Mouse (Mus musculus): ENCODE data around the gene Kcnk13.

DNA sequence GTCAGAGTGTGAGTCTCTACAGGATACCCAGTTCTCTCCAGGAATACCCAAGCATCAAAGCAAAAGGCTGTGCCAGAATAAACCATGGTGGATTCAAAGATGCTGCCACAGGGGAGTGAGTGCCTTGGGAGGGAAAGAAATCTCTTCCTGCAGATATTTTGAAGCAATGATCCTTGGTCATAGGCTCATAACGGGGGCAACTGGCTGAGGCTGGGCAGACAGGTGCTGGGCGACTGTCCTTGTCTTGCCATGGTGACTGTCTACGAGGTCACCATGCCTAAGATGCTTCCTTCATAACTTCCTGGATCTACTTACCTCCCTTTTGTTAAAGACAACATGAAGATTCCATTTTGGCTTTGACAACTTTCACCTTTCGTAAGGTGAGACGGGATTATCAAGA lies 140.2 kb downstream of the Kcnk13 start:
- TF ChIP-seq CTCF (conservative IDR thresholded peaks at IDR 0.05; ENCODE audit: low read length) (no peak), POU5F1 (IDR thresholded peaks at IDR 0.05; ENCODE audit: borderline replicate concordance, low read length) (no peak)

Measured in E14TG2a.4 (cell line).